Mouse (Mus musculus) mature B cell (primary cell): ENCODE results near the gene Rhbg.

ENCODE experiments used
- in situ Hi-C: fragments of 300-500 bp; cut with MboI; formaldehyde crosslinking; loops from 2 replicates; pipeline ENCODE4 v1.14.3; 2019

Gene Rhbg

GRCm38 (mm10) chr3:88256382-88256781, 1.9 kb upstream of the Rhbg start:
- in situ Hi-C loops, result no loop called here

- in situ Hi-C loops, result no loop called here
These were observed 1.4 kb upstream of the Rhbg start for GRCm38 (mm10) chr3:88255950-88256349.

- in situ Hi-C loops, result no loop called here
These were observed 1.8 kb downstream of the Rhbg start for GRCm38 (mm10) chr3:88252739-88253138.

GRCm38 (mm10) chr3:88248406-88248805, 6.1 kb downstream of the Rhbg start:
- in situ Hi-C loops, result no loop called here

- in situ Hi-C loops, result no loop called here
These were observed 6.8 kb downstream of the Rhbg start for GRCm38 (mm10) chr3:88247666-88248065.

- in situ Hi-C loops, result no loop called here
These were observed 8.7 kb downstream of the Rhbg start for GRCm38 (mm10) chr3:88245811-88246210.

GRCm38 (mm10) chr3:88244071-88244470, 10.4 kb downstream of the Rhbg start:
- in situ Hi-C loops, result loop anchor here (5.0 kb wide), 1 partner anchor 162 kb away; the partner anchor contains the start of gene Iqgap3

GRCm38 (mm10) chr3:88242531-88242930, 12.0 kb downstream of the Rhbg start:
- in situ Hi-C loops, result loop anchor here (5.0 kb wide), 1 partner anchor 160 kb away; the partner anchor contains the start of gene Iqgap3

GRCm38 (mm10) chr3:88241045-88241786, 13.3 kb downstream of the Rhbg start:
- in situ Hi-C loops, result loop anchor here (5.0 kb wide), 1 partner anchor 159 kb away; the partner anchor contains the start of gene Iqgap3

- in situ Hi-C loops, result no loop called here
These were observed 15.1 kb downstream of the Rhbg start for GRCm38 (mm10) chr3:88239446-88239845.

- in situ Hi-C loops, result no loop called here
These were observed 15.6 kb downstream of the Rhbg start for GRCm38 (mm10) chr3:88238866-88239391.

GRCm38 (mm10) chr3:88237556-88238194, 16.8 kb downstream of the Rhbg start:
- in situ Hi-C loops, result no loop called here

- in situ Hi-C loops, result no loop called here
These were observed 17.4 kb downstream of the Rhbg start for GRCm38 (mm10) chr3:88237161-88237555.

- in situ Hi-C loops, result no loop called here
These were observed 18.9 kb downstream of the Rhbg start for GRCm38 (mm10) chr3:88235616-88236015.

GRCm38 (mm10) chr3:88235216-88235615, 19.3 kb downstream of the Rhbg start:
- in situ Hi-C loops, result no loop called here

- in situ Hi-C loops, result no loop called here
These were observed 20.5 kb downstream of the Rhbg start for GRCm38 (mm10) chr3:88234041-88234440.

- in situ Hi-C loops, result no loop called here
These were observed 21.5 kb downstream of the Rhbg start for GRCm38 (mm10) chr3:88232851-88233649.

- in situ Hi-C loops, result no loop called here
These were observed 22.2 kb downstream of the Rhbg start for GRCm38 (mm10) chr3:88232301-88232702.

GRCm38 (mm10) chr3:88231061-88231641, 23.4 kb downstream of the Rhbg start:
- in situ Hi-C loops, result no loop called here

GRCm38 (mm10) chr3:88230262-88231047, 24.1 kb downstream of the Rhbg start:
- in situ Hi-C loops, result no loop called here

- in situ Hi-C loops, result no loop called here
These were observed 25.0 kb downstream of the Rhbg start for GRCm38 (mm10) chr3:88229526-88229925.
